Mouse (Mus musculus) liver, adult 2 months (tissue): ENCODE data around the gene Frrs1.

ENCODE experiments used
- CTCF ChIP-seq: fragments of 200-500 bp; IDR thresholded peaks from 2 replicates; pipeline ENCODE4 v1.5.1; 2011; ENCODE audit warnings: low read depth, low read length, control low read depth
- POLR2A ChIP-seq: fragments of 200-500 bp; IDR thresholded peaks from 2 replicates; pipeline ENCODE4 v1.6.1; 2011; ENCODE audit warnings: low read length, control low read depth; ENCODE audit not compliant: insufficient read depth; ENCODE audit errors: extremely low read depth

DNA sequence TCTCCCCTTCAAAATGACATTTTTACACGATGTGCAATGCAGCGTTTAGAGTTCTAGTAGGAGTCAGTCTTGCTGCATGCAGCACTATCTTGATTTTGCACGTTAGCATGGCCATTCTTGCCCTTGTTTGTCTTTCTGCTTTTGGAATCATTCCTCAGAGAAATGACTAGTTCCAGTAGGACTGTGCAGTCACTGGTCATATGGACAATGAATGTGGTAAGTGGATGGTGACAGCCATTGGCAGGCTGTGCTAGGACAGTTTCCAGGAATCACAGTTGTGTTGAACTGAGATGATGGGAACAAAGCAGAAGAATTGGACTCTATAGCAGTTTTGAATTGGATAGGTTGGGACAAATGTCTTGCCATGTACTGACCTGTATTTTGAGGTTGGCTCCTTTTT, 55.7 kb downstream of the Frrs1 start:
- TF ChIP-seq CTCF: no peak
- TF ChIP-seq POLR2A: no peak
